Mouse (Mus musculus): ENCODE measurements around the gene Ankrd44. TPM values are rescaled to one million over a fixed set of nuclear protein-coding genes. Genes with fewer than 3 reads are reported as not detected.

Gene Ankrd44
- polyA plus RNA-seq, 1 experiment from 2014 or later, result 33.0 TPM

DNA sequence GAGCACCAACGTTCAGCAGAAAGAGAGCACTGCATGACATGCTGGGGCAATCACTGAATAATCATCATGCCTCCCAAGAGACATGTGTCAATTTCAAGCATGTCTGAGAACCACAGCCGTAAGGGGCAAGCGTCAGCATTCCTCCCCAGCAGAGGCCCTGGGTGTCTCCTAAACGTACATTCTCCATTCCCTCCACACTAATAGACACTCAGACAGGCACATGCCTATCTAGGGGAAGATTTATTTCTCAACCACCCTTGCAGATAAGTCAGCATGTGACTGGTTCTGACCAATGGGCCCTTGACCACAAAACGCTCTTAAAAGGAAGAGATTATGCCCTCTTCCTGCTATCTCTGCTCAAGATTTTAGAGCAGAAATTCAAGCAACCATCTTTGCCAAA, 37.7 kb downstream of the Ankrd44 start:
- no peaks in the 10 kb centered on the region for H3K36me3 ChIP-seq (ENCODE audit: inconsistent target)
- peaks cover 56% of the 10 kb centered on the region for H3K79me2 ChIP-seq (ENCODE audit: inconsistent target)
- 32% methylated on average over 5 of the region's 5 CpGs for WGBS (ENCODE audit: missing documents)
- H3K27ac ChIP-seq, result peak overlapping the region; percentile 39
- H3K4me3 ChIP-seq (ENCODE audit: inconsistent target), result no peak overlapping the region

DNA sequence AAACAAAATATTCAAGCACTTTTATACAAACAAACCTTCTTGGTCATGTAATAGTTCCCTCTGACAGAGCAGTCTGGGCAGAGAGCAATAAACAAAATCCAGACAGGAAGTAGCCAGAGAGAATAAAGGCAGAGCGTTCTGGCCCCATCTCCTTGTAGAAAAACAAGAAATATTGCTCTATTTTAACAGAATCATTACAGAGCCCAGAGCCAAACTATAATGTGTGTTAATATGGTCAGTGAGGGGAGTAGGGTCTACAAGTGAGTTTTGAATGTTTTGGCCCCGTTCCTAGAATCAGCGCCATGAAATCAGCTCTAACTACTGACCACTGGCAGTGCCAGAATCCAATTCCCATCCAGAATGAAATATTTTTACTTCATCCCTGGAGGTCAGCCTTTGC, 38.3 kb downstream of the Ankrd44 start:
- no peak overlapping the region for H3K4me3 ChIP-seq (ENCODE audit: inconsistent target)
- WGBS (ENCODE audit: missing documents), result 88% methylated on average over 3 of the region's 3 CpGs
- no peak overlapping the region for H3K27ac ChIP-seq
- no peaks in the 10 kb centered on the region for H3K36me3 ChIP-seq (ENCODE audit: inconsistent target)
- H3K79me2 ChIP-seq (ENCODE audit: inconsistent target), result peaks cover 62% of the 10 kb centered on the region

DNA sequence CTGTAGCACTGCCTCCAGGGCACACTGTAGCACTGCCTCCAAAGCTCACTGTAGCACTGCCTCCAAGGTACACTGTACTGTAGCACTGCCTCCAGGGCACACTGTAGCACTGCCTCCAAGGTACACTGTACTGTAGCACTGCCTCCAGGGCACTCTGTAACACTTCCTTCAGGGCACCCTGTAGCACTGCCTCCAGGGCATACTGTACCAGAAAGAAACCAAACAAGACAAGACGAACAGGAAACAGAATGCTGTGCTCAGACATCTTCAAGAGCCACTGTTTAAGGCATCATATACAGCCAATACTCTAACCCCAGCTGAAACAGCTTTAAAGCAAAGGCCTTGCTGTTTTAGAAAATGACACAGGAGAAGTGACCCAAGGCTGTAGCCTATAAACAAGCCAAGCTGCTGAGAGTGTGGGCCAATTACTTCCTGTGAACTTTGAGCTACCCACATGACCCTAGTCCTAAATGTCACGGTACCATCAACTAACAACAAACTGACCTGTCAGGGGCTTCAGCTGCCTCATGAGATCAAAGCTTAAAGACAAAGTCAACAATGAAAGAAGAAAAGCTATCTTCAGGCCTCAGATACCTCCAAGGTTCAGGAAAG, 43.2 kb downstream of the Ankrd44 start:
- peaks cover 100% of the 10 kb centered on the region for H3K79me2 ChIP-seq (ENCODE audit: inconsistent target)
- no peaks in the 10 kb centered on the region for H3K36me3 ChIP-seq (ENCODE audit: inconsistent target)
- H3K4me3 ChIP-seq (ENCODE audit: inconsistent target), result no peak overlapping the region
- H3K27ac ChIP-seq, result no peak overlapping the region
- 74% methylated on average over 2 of the region's 2 CpGs for WGBS (ENCODE audit: missing documents)

DNA sequence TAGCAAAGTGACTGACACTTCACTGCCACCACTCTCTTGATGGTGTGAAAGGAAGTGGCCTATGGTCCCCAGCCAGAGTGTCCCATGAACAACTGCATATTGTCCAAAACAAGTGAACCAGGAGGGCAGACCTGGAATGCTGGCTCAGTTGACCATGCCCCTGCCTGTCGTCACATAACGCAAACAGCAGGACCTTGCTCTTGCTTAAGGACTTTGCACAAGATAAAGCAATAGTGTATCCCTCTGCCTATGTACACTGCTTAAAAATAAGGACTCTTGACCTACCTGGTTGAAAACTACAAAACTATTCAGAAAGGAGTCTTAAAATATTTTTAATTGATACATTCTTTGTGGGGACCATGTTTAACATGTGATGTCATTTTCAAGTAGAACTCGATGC, 44.7 kb downstream of the Ankrd44 start:
- WGBS (ENCODE audit: missing documents), result 94% methylated on average over 3 of the region's 3 CpGs
- H3K36me3 ChIP-seq (ENCODE audit: inconsistent target), result no peaks in the 10 kb centered on the region
- H3K79me2 ChIP-seq (ENCODE audit: inconsistent target), result peaks cover 97% of the 10 kb centered on the region
- H3K27ac ChIP-seq, result no peak overlapping the region
- H3K4me3 ChIP-seq (ENCODE audit: inconsistent target), result no peak overlapping the region

DNA sequence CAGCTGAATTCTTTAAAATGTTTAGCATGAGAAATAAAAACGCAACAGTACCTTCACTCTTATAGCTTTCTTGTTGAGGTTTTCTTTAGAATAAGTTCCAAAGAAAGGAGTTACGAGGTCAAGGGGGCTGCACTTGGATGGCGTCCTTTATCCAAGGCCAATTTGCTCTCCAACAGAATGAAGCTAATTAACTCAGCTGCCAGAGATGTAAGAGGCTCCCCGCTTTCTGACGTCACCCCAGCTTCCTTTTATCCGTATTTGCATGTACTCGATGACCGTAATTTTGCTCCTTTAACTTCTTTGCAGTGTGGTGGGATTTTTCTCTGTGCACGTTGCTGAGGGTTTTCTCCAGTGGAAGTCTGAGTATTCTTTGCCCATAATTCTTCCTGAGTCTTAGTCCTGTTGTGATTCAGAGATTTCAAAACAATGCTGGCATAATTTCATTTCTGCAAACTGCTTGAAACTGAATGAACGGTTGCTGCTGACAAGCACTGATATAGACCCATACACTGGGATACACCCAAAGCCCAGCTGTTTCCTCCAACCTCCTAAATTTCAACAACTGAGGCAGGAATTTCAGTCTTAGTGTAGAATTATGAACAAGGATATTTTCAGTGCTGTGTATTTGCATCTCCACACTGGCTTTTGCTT, 48.6 kb downstream of the Ankrd44 start:
- H3K4me3 ChIP-seq (ENCODE audit: inconsistent target), result no peak overlapping the region

DNA sequence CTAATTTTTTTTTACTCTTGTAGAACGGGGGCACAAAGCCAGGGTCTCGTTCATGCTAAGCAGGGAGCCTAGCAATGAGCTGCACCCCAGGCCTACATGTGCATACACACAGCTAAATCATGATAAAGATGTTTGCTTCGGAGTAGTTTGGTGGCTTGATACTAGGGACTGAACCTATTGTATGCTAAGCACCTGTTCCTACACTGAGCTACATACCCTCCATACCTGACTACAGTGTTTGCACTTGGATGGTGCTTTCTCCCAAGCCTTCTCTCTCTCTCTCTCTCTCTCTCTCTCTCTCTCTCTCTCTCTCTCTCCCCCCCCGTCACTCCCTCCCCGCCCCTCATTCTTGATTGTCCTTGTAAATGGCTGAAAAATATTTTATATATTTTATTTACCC, 49.2 kb downstream of the Ankrd44 start:
- Histone ChIP-seq H3K79me2 (ENCODE audit: inconsistent target) (peaks cover 88% of the 10 kb centered on the region; the same call in 1 of the 2 replicates), H3K27ac (no peak overlapping the region), H3K4me3 (ENCODE audit: inconsistent target) (no peak overlapping the region), H3K36me3 (ENCODE audit: inconsistent target) (no peaks in the 10 kb centered on the region)
- 97% methylated on average over 3 of the region's 5 CpGs for WGBS (ENCODE audit: missing documents)

More for the DNA sequence above, 48.6 kb downstream of the Ankrd44 start:
- Histone ChIP-seq H3K79me2 (ENCODE audit: inconsistent target) (peaks cover 89% of the 10 kb centered on the region; the same call in 1 of the 2 replicates), H3K27ac (no peak overlapping the region), H3K36me3 (ENCODE audit: inconsistent target) (no peaks in the 10 kb centered on the region)
- 59% methylated on average over 10 of the region's 10 CpGs for WGBS (ENCODE audit: missing documents)

DNA sequence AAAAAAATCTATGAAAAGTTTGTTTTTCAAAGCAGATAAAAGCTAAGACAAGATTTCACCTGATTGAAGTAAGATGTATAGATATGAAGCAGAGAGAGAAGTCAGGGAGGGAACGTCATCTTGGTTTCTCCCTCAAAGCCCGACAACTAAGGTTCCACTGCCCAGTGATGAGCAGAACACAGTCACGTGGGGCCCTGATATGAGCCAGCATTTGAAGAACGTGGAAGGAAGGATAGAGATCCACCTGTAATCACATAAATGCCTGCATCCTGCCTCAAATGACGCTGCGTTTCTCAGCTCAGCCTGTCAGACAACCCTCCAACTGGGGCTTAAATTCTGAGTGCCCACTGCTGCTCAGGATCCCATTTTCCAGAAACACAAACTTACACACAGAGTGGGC, 52.1 kb downstream of the Ankrd44 start:
- 41% methylated on average over 6 of the region's 6 CpGs for WGBS (ENCODE audit: missing documents)
- peaks cover 86% of the 10 kb centered on the region; the same call in 1 of the 2 replicates for H3K79me2 ChIP-seq (ENCODE audit: inconsistent target)
- no peaks in the 10 kb centered on the region for H3K36me3 ChIP-seq (ENCODE audit: inconsistent target)
- H3K4me3 ChIP-seq (ENCODE audit: inconsistent target), result no peak overlapping the region
- no peak overlapping the region for H3K27ac ChIP-seq

DNA sequence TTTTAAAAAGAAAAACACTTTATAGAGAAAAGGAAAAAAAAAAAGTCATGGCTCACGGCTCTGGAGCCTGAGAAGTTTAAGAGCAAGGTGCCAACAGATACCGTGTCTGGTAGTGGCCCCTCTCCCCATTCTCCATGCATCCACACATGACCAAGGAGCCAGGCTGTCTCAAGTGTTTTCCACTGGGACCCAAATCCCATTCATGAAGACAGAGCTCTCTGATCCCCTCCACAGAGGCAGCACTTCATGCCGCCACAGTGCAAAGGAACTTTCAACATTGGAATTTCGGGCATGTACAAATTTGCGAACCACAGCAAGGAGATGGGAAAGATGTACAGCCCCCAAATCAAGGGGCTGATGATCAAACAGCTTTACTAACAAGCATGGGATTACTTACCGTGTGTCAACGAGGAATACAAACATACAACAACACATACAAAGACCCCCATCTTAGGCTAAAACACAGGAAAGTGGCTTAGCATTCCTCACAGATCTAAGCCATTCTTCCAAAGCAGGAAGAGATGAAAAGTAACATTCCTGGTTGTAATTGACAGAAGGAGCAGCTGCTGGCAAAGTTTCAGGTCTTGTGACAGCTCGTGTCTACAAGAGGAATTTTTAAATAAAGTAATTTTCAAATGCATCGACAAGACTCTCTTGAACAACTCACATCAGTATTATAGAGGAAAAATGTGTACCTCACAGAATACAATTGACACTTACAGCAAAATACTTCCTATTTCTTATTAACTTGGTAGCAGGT, 53.1 kb downstream of the Ankrd44 start:
- Histone ChIP-seq H3K4me3 (ENCODE audit: inconsistent target) (no peak overlapping the region), H3K79me2 (ENCODE audit: inconsistent target) (peaks cover 86% of the 10 kb centered on the region; the same call in 1 of the 2 replicates), H3K36me3 (ENCODE audit: inconsistent target) (no peaks in the 10 kb centered on the region), H3K27ac (no peak overlapping the region)
- WGBS (ENCODE audit: missing documents), result 88% methylated on average over 9 of the region's 9 CpGs

DNA sequence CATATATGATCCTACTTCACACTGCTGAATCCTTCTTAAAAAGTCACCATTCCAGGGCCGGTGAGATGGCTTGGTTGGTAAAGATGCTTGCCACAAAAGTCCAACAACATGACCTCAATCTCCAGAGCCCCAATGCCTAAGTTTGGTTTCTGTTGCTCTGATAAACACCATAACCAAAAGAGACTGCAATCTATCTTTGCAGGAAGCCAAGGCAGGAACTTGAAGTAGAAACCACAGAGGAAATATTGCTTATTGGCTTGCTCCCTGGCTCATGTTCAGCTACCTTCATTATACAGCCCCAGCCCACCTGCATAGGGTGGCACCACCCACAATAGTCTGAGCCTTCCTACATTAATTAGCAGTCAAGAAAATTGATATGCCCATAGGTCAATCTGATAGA, 54.9 kb downstream of the Ankrd44 start:
- H3K36me3 ChIP-seq (ENCODE audit: inconsistent target), result no peaks in the 10 kb centered on the region
- no peak overlapping the region for H3K4me3 ChIP-seq (ENCODE audit: inconsistent target)
- no peak overlapping the region for H3K27ac ChIP-seq
- H3K79me2 ChIP-seq (ENCODE audit: inconsistent target), result peaks cover 88% of the 10 kb centered on the region; the same call in 1 of the 2 replicates
- WGBS (ENCODE audit: missing documents), result 13% methylated on average over 1 of the region's 1 CpGs

DNA sequence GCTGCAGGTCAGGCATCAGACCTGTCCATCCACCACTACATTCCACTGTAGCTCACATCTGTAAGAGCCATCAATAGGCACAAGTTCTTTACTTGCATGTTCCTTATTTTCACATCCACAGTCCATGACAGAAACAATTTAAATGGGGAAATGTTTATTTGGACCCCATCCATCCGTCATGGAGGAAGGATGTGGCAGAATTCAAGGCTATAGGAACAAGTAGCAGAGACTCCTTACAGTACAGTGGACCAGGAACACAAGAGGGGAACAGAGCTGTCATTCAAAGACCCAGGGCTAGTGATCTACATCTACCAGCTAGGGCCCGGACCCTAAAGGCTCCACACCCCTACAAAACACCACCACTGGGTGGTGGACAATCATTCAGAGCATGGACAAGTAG, 55.6 kb downstream of the Ankrd44 start:
- Histone ChIP-seq H3K4me3 (ENCODE audit: inconsistent target) (no peak overlapping the region), H3K79me2 (ENCODE audit: inconsistent target) (peaks cover 88% of the 10 kb centered on the region; the same call in 1 of the 2 replicates), H3K36me3 (ENCODE audit: inconsistent target) (no peaks in the 10 kb centered on the region), H3K27ac (no peak overlapping the region)
- 34% methylated on average over 2 of the region's 2 CpGs for WGBS (ENCODE audit: missing documents)

DNA sequence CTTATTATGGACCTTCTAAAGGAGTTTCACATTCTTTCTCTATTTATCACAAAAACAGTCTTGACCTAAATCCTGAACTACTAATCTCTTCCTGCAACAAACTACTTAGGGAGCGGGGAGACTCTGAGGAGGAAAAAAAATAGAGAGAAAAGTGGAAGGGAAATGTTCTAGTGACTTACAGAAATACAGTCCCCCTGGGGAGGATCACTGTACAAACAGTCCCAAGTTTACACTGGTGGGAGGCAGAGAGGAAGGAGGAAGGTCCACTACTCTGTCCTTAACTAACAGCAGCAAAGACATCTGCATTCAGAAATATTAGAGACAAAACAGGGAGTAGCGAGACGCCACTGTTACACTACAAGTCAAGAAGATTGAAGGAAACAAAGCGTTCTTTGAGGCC, 59.0 kb downstream of the Ankrd44 start:
- no peak overlapping the region for H3K27ac ChIP-seq
- no peaks in the 10 kb centered on the region for H3K36me3 ChIP-seq (ENCODE audit: inconsistent target)
- H3K4me3 ChIP-seq (ENCODE audit: inconsistent target), result no peak overlapping the region
- H3K79me2 ChIP-seq (ENCODE audit: inconsistent target), result peaks cover 97% of the 10 kb centered on the region; the same call in 1 of the 2 replicates
- 81% methylated on average over 4 of the region's 4 CpGs for WGBS (ENCODE audit: missing documents)

DNA sequence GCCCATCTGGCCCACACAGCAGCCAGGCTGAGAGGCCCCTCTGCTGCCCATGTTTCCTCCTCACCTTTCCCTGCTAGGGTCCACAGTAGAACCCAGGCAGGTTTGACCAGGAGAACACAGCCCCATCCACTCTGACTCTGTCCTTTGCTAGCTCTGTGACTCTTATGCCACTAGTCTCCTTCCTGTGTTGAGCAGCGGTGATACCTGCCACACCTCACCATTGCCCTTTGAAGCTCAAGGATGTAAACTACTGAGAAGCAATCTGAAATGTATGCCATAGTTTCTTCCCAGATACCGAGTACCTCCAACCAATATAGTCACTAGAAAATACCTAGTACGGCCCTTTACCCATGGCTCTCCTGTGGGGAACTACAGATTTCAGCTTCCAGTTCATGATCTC, 60.1 kb downstream of the Ankrd44 start:
- H3K4me3 ChIP-seq (ENCODE audit: inconsistent target), result no peak overlapping the region
- H3K27ac ChIP-seq, result no peak overlapping the region
- peaks cover 99% of the 10 kb centered on the region; the same call in 1 of the 2 replicates for H3K79me2 ChIP-seq (ENCODE audit: inconsistent target)
- no peaks in the 10 kb centered on the region for H3K36me3 ChIP-seq (ENCODE audit: inconsistent target)
- 96% methylated on average over 3 of the region's 3 CpGs for WGBS (ENCODE audit: missing documents)

DNA sequence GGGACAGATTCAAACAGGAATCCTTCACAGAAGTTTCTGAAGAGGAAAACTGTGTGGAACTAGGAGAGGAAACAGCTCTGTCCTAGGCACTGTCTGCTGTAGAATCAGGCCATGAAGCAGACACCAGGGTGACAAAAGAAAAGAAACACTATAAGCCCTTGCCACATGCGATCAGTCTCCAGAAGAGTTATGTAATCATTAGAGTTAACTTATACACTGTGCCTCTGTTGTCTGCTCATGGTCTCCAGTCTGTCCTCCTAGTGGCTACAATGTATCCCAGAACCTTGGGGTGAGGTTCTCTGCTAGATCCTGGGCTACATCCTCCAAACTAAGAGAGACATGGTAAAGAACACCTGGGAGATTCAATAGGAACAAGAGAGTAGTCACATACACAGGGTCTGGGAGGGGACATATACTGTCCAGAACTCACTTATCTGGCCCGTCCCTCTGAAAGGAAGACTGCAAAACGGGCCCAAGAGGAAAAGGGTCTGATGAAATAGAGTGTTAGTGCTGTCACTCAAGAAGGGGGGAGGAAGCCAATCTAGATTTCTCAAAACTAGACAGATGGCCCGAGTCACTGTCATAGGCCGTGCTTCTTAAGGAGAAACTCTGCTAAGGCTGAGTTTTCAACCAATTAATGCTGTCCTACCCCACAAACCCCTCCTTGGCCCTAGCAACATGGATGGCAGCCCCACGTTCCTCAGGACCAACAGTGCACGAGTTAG, 61.1 kb downstream of the Ankrd44 start:
- Histone ChIP-seq H3K4me3 (ENCODE audit: inconsistent target) (no peak overlapping the region), H3K27ac (no peak overlapping the region), H3K79me2 (ENCODE audit: inconsistent target) (peaks cover 100% of the 10 kb centered on the region; the same call in 1 of the 2 replicates), H3K36me3 (ENCODE audit: inconsistent target) (no peaks in the 10 kb centered on the region)
- 54% methylated on average over 7 of the region's 7 CpGs for WGBS (ENCODE audit: missing documents)

DNA sequence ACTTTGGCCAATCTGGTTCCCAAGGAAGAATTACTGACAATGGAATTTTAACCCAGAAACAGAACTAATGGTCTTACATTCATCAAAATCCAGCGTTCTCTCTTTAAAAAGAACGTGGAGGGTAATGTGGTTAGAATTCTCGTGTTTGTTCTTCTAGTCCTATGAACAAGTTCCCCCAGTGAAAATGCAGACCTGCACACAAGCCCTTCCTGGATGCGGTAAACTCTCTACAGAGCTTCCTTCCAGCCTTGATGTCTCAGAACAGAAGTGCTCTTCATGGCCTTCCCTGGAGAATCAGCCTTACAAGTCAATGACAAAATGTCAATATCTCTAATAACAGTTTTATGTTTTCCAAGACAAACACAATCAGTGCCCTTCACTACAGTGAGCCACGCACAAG, 65.8 kb downstream of the Ankrd44 start:
- 57% methylated on average over 5 of the region's 5 CpGs for WGBS (ENCODE audit: missing documents)
- Histone ChIP-seq H3K79me2 (ENCODE audit: inconsistent target) (peaks cover 100% of the 10 kb centered on the region; the same call in 1 of the 2 replicates), H3K4me3 (ENCODE audit: inconsistent target) (no peak overlapping the region)

More for the DNA sequence above, 65.8 kb downstream of the Ankrd44 start:
- no peak overlapping the region for H3K27ac ChIP-seq
- no peaks in the 10 kb centered on the region for H3K36me3 ChIP-seq (ENCODE audit: inconsistent target)

All from macrophage (primary cell).